Mouse (Mus musculus): ENCODE data around the gene Srsf7.
A peak's percentile ranks its signal among the peaks of the same experiment; 100 is the strongest.
"Not testable (repeated sequence)": the region's sequence is repeated elsewhere in the genome, so short reads cannot be mapped to it uniquely, and the experiment has no call there.

Srsf7 gene

DNA sequence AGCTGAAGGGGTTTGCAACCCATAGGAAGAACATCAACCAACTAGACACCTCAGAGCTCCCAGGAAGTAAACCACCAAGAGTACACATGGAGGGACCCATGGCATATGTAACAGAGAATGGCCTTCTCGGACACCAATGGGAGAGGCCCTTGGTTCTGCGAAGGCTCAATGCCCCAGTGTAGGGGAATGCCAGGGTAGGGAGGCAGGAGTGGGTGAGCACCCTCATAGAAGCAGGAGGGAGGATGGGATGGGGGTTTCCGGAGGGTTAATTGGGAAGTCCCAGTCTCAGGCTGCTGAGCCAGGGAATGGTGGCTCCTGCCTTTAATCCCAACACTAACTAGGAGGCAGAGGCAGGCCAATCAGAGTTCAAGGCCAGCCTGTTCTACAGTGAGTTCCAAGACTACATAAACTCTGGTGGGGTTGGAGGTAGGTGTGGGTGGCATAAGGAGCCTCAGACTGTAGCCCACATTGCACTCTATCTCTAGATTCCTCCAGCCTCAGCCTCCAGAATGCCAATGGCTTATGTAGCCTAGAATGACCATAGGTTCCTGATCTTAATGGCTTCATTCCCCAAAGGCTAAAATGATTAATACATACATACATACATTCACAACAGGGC, 7.8 kb downstream of the Srsf7 start:
- no peak for DNase-seq (ENCODE audit: low read depth, low spot score)

DNA sequence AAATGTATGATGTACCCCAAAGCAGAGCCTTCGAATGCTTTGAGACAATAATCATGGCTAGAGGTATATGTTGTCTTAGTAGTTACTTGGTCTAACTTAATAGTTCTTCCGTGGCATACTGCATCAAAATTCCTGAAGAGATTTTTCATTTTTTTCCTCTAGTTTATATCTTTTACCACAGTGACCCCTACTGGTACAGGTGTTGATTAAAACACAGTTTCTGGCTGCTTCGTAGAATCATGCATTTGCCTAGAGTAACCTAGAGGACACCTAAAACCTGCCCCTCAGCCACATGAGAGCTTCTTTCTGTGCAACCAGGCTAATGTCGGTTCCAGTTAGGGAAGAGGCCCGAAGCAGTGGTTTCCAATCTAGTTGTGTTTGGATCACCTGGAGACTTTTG, 14.0 kb downstream of the Srsf7 start:
- DNase-seq (ENCODE audit: low read depth, low spot score) = peak; percentile 52

DNA sequence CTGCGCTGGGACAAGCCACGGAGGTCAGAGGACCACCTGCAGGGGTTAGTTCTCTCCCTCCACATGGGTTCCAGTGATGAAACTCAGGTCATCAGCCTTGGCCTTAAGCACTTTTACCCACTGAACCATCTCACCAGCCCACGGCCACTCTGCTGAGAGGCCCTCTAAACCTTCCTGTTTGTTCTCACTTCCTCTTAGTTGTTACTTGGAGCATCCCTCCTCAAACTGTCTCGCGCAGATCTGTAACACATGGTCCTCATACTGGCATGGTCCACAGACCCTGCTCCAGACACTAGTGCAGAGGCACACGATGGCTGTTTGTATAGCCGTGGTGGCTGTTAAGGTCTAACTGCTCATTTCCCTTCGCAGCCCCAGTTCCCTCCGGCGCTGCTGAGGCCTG, 23.5 kb downstream of the Srsf7 start:
- DNase-seq (ENCODE audit: low read depth, low spot score) = no peak

DNA sequence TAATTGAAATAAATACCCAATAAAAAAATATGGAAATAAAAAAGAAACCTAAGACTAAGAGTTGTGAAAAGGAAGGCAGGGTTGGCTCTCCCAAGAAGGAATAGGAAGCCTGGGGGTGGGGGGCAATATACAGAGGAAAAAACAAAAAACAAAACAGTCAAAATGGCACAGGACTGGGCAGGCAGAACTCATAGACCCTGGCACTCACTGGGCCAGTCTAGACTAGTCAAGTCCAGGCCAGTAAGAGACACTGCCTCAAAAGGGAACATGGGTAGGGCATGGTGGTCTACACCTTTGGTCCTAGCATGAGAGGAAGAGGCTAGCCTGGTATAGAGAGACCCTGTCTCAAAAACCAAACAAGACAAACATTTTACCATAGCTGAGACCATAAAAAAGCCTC, 26.6 kb downstream of the Srsf7 start:
- DNase-seq (ENCODE audit: low read depth, low spot score) = no peak

DNA sequence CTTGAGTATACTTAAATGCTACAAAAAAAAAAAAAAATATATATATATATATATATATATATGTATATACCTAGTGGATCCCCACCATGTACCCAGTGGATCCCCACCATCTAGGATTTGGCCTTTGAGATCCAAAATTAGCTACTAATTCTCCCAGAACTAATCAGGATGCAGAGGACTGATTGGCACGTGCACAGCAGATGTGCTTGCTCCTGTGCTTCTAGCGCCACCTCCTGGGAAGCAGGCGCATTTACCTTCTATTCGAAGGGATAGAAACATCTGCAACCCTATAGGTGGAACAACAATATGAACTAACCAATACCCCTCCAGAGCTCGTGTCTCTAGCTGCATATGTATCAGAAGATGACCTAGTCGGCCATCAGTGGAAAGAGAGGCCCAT, 27.1 kb downstream of the Srsf7 start:
- DNase-seq (ENCODE audit: low read depth, low spot score) = peak; percentile 79

DNA sequence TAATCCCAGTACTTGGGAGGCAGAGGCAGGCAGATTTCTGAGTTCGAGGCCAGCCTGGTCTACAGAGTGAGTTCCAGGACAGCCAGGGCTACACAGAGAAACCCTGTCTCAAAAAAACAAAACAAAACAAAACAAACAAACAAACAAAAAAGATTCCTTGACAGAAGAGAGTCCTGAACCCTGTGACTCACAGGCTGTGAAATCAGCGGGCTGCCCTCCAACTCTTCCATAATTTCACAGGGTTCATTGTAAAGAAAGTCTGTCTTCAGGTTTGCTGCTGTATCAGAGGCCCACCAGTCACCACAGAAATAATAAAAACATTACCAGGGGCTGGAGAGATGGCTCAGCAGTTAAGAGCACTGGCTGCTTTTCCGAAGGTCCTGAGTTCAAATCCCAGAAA, 28.3 kb downstream of the Srsf7 start:
- not testable (repeated sequence) for DNase-seq (ENCODE audit: low read depth, low spot score)

DNA sequence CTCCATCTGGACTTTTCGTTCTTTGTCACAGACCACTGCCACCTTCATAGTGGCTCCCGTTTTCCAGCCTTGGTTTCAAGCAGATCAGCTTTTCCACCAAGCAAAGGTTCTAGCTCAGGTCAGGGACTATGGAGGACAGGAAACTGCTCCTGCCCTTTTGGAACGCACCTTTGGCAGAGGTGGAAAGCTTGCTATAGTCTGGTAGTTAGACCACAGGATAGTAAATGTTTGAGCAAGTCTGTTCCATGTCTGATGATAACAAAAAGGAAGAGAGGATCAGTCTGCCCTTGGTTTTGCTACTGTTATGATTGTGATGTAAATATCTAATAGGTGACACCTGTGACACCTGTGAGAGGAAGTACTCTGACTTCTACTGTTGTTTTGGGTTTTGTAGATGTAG, 31.1 kb downstream of the Srsf7 start:
- peak; percentile 41 for DNase-seq (ENCODE audit: low read depth, low spot score)

DNA sequence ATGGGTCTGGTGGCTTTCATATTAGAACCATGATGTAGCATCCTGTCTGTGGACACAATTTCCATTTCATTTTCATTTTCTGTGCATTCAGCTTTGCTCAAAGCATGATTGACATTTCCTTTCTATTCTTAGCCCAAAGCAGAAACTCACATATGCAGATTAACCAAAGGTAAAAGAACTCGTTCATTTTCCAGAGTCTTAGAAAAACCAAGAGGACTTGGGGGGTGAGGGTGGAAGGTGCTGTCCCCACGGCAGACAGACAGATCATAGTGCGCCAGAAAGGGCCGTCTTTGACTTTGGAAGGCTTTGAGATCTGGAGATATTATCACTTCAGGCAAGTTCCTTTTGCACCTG, 31.7 kb downstream of the Srsf7 start:
- peak; percentile 80 for DNase-seq (ENCODE audit: low read depth, low spot score)

DNA sequence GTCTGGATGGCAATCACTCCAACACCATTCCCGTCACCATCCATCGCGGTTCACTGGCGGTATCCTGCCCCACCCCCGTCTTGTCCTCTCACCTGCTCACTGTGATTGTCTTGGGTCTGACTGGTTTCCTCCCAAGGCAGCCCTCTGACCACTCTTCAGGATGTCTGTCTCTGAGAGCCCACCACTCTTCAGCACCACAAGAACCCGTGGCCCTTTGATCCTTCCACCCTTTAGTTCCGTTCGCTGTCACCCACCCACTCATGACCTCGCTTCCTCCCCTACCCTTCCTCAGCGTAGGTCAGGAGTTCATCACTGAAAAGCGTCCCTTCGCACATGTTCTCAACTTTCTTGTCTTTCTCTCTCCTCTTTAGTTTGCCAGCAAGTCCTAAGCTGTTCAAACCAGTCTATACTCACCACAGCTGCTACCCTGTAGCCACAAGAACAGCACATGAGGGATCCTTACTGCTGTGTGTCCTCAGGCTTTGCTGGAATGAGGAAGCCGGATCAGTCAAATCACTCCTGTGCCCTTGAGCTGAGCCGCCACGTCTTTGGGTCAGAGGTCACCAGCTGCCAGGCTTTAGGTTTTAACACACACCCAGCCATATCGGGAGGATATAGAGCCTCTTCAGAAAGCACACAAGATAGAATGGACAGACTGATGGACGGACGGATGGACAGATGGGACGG, 32.3 kb downstream of the Srsf7 start:
- DNase-seq (ENCODE audit: low read depth, low spot score) = peak; percentile 85

DNA sequence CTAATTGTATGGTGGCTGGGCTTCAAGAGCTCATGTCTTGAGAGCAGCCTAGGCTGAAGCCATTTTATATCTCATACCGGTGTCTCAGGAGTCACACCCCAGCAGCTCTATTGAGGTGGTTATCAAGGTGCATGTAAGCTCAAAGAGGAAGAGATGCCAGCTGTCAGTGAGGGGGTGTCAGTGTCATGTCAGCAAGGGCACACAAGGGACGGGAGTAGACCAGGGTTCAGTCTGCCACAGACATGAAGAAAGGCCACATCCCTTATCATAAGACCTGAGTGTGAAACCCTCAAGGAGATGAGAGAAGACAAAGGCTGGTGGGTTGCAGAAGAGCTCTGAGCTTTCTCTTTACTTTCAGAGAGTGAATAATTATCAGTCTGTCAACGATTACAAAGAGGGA, 33.0 kb downstream of the Srsf7 start:
- peak; percentile 82 for DNase-seq (ENCODE audit: low read depth, low spot score)

DNA sequence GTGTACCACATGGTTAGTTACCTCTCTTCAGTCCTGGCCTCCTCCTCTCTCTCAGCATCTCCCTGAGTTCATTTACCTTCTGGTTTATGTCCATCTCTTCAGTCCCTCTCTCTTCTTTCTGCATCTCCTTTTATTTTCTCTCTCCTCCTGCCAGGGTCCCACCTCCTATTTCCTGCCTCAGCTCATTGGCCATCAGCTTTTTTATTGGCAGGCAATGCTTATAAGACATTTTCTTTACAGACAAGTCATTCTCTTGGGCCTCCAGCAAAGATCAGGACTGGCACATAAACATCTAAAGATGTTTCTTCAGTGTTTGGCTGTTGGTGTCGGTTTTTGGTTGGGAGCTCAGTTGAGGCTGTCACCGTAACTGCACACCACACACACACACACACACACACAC, 33.4 kb downstream of the Srsf7 start:
- DNase-seq (ENCODE audit: low read depth, low spot score) = no peak

DNA sequence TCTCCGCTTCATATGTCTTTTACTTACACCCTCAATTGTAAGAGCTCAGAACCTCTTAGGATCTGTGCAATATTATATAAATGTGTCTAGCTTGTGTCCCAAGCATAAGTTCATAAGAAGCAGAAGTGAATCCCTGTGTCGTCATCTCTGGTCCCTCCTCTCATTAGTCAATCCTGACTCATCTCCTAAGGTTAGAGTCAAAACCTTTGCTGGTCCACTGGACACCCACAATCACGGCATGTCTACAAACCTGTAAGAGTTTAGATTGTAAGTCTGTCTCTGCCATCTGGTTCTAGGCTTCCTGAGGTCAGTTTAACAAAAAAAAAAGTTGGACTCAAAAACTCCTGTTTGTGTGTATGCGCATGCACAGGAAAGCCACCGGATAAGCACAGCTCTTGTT, 34.3 kb downstream of the Srsf7 start:
- no peak for DNase-seq (ENCODE audit: low read depth, low spot score)

DNA sequence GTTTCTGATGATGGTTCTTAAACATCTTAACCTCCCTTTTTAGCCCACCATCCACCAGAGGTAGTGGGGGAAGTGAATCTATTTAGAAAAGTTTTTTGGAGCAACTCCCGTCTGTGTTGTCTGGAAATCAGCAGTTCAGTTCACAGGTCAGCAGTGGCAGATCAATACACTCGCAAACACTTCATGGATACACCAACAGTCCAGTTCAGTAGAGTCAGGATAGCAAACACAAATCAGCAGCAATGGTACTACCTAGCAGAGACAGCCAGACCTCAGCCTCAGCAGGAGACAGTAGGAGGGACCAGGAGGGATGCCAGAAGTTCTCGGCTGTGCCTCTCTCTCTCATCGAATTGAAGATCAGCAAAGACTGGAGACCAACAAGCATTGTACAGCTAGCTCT, 35.2 kb downstream of the Srsf7 start:
- no peak for DNase-seq (ENCODE audit: low read depth, low spot score)

DNA sequence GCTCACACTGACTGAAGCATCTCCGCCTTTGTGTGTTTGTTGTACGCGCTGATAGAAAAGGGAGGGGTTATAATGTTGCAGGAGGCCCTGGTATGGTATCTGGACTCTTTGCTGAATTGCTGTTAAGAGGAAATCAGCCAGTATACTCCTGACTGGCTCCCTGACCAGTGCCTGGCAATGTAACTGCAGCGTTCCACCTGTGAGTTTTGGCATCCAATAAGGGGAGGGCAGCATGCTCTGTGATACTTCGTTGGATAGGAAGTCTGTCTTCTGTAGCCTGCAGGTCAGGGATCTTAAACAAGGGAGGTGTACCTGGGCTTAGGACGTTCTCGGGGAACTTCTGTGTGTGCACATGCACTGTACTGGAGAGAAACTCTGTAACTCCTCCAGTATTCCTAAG, 36.2 kb downstream of the Srsf7 start:
- DNase-seq (ENCODE audit: low read depth, low spot score) = no peak

DNA sequence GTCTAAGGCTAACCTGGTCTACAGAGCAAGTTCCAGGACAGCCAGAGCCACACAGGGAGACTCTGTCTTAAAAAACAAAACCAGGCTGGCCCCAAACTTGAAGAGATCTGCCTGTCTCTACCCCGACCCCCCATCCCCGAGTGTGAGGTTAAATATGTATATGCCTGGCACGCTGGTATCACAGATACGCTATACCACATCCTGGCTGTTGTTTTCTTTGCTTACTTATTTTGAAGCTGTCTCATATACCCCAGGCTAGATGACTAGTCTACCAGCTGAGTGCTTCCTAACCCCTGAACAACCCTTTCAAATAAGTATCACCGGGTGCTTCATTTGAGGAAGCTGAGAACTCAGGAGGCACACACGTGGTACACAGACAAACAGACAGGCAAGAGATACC, 37.3 kb downstream of the Srsf7 start:
- DNase-seq (ENCODE audit: low read depth, low spot score) = peak; percentile 74

DNA sequence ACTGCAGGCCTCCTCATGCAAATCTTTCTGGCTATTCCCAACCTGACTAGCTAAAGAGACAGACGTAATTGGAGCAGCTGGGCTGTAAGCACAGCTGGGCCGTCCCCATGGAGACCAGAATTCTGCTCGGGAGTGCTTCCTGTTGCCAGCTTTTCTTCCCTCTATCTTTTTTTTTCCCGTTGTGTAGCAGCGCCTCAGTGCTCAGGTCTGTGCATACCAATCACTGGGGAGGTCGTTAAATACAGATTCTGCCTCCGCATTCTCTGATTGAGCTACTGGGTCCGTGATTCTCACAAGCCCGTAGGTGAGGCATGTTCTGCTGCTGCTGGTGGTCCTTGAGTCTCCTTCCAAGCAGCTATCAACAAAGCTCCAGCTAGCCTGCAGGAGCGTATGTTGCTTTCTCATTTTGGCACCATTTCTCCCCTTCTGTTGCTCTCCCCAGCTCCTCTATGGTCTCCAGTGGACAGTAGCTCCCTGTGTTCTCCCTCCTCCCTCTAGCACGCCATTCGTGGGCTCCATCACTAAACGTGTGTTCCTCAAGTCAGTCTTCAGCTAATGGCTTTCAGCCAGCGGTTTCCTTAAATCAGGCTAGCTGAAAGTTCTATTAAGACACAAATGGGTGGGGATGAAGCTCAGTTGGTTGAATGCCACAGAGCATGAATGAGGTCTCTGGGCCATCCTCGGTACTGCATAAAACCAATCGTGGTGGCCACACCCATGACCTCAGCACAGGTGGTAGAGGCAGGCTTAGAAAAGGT, 38.5 kb downstream of the Srsf7 start:
- peak; percentile 49 for DNase-seq (ENCODE audit: low read depth, low spot score)

DNA sequence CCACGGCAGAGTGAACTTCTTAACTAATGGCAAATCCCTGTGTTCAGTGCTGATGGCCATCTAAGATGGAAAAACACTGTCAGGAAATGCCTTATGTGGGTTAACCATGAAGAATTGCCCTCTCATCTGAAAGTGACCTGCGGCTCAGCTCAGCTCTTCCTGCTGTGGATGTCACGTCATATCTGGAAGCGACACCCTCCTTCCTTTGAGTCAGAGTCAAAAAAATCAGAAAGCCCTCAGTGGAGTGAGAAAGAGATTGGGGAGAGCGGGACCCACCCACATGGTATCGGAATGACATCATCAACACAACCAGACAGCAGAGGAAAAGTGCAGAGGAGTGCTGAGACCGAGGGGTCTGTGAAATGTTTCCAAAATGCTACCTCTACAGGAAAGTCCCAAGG, 39.3 kb downstream of the Srsf7 start:
- peak; percentile 85 for DNase-seq (ENCODE audit: low read depth, low spot score)

DNA sequence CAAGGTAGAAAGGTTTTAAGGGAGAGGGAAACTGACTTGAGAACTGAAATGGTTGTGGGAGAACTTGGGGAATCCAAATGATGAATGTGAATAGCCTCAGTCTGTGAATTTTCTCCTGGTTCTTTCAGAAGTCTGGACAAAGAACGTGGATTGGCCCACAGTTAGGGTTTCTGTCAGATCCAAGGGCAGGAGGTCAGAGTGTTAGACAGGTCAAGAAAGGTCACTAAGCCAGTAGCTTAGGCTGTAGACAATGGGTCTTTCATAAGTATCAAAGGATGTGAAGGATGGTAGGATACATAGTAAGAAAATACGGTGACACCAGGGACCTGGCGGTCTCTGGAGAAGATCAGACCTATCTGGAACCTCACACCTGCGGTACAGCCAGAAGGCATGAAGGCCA, 39.7 kb downstream of the Srsf7 start:
- DNase-seq (ENCODE audit: low read depth, low spot score) = no peak

DNA sequence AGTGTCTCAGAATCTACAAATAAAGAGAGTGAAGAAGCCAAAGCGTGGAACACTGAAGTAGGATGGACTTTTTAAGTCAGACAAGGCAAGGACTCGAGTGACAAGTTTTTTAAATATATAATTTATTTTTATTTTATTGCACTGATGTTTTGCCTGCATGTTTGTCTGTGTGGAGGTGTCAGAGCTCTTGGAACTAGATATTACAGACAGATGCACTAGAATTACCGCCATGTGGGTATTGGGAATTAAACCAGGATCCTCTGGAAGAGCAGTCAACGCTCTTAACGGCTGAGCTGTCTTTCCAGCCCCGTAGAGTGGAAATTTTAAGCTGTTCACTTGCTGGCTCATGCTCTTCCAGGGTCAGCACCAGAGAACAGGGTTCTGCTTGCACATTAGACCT, 40.8 kb downstream of the Srsf7 start:
- no peak for DNase-seq (ENCODE audit: low read depth, low spot score)

DNA sequence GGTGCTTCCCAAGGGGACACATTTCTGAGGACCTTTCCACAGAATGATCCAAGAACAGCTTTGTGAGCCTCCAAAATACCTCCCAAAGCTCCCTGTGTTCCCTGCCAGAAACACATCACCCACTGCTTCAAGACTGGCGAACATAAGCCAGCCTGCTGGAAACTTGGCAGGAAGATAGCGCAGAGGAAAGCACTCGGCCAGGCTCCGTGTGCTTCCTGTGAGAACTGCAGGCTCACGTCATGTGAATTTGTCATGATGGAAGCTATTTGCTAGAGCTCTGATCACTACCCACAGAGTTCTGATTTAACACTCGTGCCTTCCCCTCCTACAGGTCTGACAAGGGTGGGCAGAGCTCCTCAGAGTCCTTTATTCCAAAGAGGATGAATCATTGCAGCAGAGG, 41.4 kb downstream of the Srsf7 start:
- no peak for DNase-seq (ENCODE audit: low read depth, low spot score)

DNA sequence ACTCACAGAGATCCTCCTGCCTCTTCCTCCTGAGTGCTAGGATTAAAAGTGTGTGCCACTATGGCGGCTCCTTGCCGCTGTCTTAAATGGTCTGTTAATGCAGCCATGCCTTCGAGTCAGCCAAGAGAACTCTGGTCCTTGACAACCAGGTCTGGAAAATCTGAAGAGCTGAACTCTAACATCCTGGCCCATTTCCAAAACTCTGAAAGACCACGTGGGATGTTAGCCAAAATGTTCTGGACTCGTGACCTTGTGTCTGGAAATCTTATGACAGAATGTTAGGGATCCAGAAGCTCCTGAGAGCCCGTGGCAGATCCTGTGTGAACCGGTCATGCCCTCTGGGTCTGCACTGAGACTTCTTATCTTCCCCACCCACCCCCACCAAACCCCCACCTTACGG, 43.1 kb downstream of the Srsf7 start:
- DNase-seq (ENCODE audit: low read depth, low spot score) = no peak

DNA sequence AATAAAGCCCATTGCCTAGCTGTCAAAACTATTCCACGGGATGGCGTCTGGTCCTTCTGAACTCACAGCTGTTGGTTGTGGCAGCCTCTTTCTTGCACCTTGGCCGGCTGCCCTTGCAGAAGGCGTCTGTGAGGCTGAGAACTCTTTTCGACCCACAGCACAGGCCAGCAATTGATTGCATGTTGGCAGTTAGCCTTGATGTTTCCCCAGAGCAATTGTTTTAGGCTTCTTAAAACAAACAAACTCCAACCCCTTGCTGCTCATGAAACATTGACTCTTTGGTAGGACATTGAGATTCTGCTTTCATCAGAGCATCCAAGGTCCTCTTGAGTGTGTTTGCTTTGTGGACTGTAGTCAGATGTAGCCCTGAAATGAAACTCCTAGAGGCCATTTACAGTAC, 46.7 kb downstream of the Srsf7 start:
- DNase-seq (ENCODE audit: low read depth, low spot score) = no peak

DNA sequence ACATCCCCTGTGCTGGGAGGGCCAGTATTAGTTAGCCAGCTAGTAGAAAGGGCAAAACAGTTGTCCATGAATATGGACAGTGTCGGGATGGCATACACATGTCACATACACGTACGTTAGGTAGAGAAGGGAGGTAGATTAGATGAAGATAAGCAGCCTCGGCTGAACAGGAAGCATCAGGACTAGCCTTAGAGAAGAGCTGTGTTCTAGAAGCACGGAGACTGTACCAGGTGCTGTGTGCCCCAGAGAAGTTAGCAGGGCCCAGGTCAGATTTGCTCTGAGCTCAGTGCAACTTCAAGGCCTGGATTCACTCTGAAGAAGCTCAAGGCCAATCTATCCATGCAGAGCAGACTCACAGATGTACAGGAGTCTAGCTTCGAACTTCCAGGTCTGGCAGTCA, 49.6 kb downstream of the Srsf7 start:
- DNase-seq (ENCODE audit: low read depth, low spot score) = no peak

Measured in CD4-positive helper T cell, adult 2 months (primary cell).